Mouse (Mus musculus): ENCODE measurements at regions not wholly inside any gene's neighbourhood (a gene's known extent, or its start where the extent isn't known, plus 50 kb on each side); places are given as distances from the start of the nearest gene placed in this dataset.

DNA sequence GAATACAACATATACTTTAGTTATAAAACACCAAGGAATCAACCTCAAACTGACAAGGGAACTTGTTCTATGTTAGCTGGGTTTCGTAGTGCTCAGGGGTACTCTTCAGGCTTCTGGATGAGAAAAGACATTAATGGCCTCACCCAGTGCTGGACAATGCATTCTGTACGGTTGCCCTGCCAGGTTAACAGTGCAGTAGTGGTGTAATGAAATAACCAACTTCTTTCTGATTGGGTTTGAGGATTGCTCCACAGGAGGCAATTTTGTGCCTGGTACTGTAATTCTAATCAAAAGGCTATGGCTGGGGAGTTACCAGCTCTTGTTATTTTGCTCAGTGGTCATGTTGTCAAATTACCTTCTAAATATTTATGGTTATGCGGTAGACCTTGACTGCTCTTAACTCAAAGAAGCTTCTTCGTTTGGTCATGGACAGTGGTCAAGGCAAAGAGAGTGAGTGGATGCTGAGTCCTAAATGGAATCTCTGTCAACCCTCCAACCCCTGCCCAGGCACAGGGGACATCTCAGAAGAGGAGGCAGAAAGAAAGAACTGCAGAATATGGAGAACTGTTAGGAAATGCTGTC, 158.8 kb upstream of the B3gat2 start:
- DNase-seq (ENCODE audit: low spot score), result no peak

DNA sequence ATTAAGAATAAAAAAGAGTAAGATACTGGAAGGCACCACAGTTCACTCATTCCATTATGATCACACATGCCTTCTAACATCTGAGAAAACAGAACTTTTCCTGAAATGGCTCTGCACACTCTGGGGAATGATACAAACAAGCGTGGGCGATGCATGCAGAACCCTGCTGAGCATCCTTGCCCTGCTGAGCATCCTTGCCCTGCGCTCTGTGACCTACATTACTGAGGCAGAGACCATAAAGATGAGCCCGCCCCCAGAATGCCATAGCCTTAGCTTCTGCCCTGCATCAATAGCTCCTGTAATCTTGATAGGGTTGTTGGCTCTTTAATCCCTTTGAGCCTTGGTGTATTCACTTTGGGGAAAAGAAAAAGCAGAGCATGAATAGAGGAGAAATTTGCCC, 132.2 kb upstream of the B3gat2 start:
- peak; percentile 41 for DNase-seq (ENCODE audit: low spot score)

DNA sequence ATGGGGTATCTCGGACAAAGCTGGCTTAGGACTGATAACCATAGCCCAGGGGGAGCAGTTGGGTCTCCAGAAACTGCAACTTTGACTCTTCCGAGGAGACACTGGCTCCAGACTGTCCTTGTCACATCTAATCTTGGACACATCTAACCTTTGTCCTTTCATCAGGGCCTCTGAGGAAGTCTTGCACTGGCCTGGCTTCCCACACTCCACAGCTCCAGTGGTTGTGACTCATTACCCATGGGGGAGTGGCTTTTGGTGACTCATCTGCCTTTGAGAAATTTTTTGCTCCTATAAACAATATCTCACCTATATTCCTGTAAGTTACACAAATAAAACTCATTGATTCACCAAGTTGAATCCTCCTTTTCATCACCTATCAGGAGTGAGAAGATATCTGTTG, 116.5 kb upstream of the B3gat2 start:
- no peak for DNase-seq (ENCODE audit: low spot score)

DNA sequence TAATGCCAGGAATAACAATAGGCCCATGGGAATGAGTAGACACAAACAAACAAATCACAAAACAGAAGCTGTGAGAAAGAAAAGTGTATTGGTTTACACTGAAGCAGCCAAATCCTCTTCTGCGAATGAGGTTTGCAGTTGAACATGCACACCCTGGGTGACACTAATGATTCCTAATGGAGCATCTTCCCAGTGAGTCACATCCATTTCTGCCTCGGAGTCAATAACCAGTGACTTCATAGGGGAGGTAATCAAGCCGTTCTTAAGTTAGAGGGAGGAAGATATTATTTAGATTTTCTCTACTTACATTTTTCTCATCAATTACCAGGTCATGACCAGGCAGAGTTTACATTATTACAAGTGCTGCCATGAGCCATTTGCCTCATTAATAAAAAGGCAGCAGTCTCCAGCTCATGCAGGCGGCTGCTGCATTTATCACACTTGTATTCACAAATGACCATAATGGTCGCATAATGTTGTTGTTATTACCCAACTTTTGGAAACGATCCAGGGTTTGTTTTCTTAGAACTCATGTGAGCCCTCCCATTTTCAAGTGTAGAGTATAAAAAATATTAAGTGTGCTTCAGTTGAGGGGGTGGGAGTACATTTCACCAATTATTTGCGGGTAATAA, 112.6 kb upstream of the B3gat2 start:
- no peak for DNase-seq (ENCODE audit: low spot score)

DNA sequence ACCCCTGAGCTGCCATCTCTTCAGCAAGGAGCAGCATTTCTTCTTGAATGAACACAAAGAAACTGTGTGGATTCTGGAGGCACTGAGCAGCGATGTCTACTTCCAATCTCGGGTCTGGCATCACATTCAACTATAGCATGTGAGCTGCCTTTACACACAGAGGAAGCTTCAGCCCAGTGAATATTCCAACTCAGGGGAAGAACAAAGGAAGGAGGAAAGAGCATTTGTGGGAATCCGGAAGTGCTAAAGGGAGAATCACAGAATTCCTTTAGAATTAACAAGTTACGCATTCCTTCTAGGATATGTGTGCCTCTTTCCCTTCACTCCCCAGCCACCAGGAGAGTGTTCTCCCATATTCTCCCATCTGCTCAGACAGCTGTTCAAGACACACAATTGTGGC, 111.7 kb upstream of the B3gat2 start:
- no peak for DNase-seq (ENCODE audit: low spot score)

DNA sequence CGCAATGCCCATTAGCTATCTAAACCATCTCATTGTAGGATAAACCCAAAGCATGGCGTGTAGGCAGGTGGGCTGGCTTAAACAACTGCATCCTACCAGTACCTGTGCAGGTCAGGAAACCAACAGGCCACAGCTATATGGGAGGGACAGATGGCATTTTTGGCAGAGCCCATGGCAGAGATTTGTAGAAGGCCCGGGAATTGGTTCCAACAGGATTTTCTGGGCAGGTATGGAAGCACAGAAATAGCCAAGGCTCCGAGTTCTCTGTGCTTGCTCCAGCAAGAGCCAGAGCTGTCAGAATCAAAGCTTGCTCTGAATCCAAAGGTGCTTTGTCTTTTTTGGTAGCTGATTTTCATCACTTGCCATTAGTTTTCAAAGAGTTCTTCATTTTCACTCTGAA, 107.9 kb upstream of the B3gat2 start:
- no peak for DNase-seq (ENCODE audit: low spot score)

DNA sequence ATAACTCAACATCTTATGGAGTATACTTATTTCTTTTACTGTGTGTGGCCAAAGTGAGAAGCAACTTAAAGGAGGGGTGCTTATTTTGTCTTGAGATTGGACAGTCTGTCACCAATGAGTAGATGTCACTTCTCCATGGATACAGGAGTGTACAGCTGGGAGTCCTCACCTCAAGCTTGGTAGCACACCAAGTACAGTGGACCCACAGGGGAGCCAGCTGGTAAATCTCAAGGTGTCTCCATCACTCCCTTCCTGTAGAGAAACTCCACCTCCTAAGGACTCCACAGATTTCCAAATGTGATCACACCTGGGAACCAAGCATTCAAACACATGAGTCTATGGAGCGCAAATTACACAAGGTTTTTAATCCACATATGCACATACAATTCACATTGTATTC, 105.8 kb upstream of the B3gat2 start:
- no peak for DNase-seq (ENCODE audit: low spot score)

DNA sequence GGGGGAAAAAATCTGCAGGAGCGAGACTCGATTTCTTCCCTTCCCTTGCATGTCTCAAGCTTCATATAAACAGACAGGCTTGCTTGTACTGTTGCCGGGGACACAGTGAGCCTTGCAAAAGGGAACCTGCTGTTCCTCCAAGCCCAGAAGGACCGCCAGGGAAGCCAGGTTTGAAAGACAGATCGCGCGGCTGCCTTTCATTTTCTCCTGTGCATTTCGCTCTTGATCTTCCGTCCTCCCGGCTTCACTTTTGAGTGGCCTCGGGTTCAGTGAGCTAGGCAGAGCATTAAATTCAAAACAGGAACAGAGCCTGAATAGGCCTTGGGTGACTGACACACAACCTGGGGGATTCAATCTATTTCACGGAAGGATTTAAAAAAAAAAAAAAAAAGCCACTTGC, 105.3 kb upstream of the B3gat2 start:
- DNase-seq (ENCODE audit: low spot score), result no peak

DNA sequence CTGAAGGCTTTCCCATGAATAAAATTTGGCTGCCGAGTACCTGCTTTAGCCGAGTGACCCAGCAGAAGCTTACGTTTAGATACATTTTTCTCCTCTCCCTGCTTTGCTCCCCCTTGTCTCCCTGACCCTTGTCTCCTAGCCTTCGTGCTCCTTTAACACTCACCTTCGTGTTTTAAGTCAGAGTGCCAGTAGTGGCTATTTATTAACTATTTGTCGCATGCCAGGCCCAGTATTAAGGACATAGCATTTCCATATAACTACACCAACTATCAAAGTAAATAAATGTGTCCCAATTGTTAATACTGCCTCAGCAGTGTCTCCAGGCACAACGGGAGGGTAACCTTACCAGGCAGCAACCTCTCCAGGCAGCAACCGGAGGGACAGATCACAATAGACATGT, 104.8 kb upstream of the B3gat2 start:
- DNase-seq (ENCODE audit: low spot score), result no peak

DNA sequence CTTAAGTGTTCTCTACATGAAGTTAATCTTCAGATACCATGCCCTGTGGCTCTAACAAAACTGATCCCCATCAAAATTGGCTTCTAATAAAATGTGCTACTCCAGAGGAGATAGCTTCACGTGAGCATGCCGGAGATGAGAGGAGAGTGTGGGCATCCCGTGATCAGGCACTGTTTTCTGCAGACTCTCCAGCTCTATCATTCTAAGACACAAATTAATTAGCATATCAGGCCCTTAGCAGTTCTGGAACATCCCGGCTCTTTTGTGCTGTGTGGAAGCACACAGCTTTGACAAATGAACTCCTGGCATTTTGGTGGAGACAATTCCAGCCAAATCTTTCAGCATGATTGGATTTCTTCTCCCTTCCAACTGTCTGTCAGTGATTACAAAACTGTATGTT, 91.0 kb upstream of the B3gat2 start:
- no peak for DNase-seq (ENCODE audit: low spot score)

DNA sequence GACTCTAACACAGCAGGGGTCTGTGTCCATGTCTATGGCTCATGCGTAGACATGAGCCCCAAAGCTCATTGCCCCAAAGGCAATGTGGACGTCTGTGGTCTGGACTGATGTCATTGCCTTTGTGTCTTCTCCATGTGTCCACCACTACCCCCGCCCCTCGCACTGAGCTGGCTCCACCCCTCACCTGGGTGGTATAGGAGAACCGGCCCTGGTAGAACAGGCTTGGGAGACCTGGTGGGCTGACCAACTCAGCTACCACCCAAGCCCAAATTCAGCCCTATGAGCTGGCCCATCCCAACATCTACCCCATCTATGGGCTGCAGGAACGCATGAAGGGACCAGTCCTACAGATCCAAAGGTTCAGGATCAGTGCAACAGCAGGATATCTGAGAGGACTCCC, 87.2 kb upstream of the B3gat2 start:
- DNase-seq (ENCODE audit: low spot score), result no peak

DNA sequence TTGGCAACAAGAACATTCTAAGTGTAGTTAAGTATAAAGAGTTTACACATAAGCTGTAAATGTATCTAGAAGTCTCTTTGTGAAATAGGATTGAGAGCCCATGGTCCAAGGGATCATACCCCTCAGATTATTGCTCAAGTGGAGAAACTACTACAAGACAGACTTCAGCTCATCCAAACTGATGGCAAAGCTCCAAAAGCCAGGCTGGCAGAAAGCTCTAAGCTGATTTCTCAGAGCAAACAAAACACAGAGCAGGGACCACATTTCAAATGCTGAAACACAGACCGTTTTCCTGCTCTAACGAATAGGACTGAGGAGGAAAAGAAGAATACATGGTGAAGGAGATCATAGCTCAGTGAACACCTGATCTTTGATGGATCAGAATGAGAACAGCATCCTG, 85.3 kb upstream of the B3gat2 start:
- DNase-seq (ENCODE audit: low spot score), result no peak

DNA sequence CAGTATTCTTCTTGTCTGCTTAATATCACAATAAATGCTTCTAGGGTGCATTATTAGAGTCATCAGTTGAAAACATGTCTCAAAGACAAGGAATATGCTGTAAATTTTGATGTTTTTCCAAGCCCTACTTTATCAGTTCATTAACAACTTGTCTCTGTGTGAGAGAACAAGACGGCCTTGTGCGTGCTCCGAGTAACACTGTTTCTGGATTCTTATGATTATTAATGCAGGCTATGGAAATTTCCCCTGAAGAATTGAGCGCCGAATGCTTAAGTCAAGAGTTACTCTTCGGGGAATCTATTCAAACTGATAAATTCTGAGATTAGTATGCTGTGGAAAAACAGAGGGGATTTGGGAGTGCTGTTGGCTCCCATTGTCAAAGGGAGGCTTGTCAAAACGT, 72.2 kb upstream of the B3gat2 start:
- DNase-seq (ENCODE audit: low spot score), result no peak

DNA sequence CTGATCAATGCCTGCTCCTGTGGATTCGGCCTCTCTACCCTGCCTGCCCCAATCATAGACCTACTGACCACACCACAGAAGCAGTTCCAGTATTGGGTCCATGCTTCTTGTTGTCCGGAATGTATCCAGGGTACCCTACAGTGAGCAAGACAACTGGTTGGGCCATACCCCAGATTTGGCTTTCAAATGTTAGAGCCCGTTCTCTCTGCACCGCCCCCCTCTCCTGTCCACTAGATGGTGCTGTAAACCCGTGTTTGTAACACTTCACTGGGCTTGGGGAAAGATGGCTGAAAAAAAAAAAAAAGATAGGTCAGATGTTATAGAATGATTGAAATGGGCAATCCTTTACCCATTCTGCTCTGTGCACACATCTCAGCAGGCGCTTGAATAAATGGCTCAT, 56.1 kb upstream of the B3gat2 start:
- DNase-seq (ENCODE audit: low spot score), result peak; percentile 80

DNA sequence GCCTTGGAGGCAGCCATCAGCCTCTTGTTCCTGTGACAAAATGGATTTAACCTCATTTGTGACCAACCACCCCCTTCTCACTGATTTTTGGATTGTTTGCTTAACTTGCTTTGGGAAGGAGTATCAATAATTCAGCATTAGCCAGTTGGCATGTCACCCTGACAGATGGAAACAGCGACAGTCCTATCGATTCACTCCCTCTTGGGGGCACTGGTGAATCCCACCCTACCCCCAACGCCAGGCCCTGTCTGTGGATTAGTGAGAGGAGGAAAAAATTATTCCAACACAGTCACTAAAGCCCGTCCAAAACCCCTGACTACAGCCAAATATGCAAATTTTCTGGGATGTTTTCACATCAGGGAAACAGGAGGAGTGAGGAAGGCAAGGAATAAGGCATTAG, 55.1 kb upstream of the B3gat2 start:
- DNase-seq (ENCODE audit: low spot score), result peak; percentile 41
